15 mouse cellular contexts compared by ENCODE assay signal in the genomic region with DNA sequence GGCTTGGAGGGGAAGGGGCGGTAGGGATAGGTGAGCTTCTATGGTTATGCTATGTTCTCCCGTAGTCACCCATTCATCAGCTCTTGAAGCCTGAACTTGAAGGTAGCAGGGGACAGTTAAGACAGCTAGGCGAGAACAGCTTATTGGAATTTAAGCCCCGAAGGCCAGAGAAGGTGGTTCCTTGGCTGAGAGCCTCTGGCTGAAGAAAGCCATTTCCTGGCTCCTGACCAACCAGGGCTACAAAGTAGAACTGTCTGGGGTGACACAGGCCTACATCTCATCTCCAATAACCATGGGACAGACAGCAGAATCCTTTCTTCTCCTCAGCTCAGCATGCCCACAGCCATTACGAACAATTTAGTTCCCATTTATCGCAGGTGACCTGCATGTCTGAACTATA.
DNase-seq lines count a peak whose midpoint lies in the region; ATAC-seq and TF ChIP-seq lines count a peak whose summit lies in the region.
"Had no signal": no experiment of that assay in that cellular context is flagged by ENCODE, and none has a peak within 500 bp of the region (broad histone marks: within the 10 kb centered on the region; RNA-seq: fewer than 3 reads in every experiment).

No protein-coding gene starts in this region.

- H3K4me2 ChIP-seq in kidney, embryonic 15.5 days = no peak overlapping the region
- no peak overlapping the region for H3K4me2 ChIP-seq in neural tube, embryonic 15.5 days
- H3K4me2 ChIP-seq: neural tube, embryonic 13.5 days had no signal

- H3K27ac ChIP-seq in kidney, adult 2 months (ENCODE audit: insufficient read depth, low read depth, low read length) = no peak overlapping the region
- no peak overlapping the region for H3K27ac ChIP-seq in kidney, embryonic 15.5 days
- H3K27ac ChIP-seq in neural tube, embryonic 15.5 days (replicated peaks) = no peak overlapping the region
- H3K27ac ChIP-seq: neural tube, embryonic 13.5 days had no signal

- no peaks in the 10 kb centered on the region for H3K27me3 ChIP-seq in kidney, adult 2 months (replicated peaks; ENCODE audit: control insufficient read depth, insufficient read depth, low read length)
- H3K27me3 ChIP-seq in kidney, embryonic 15.5 days = no peaks in the 10 kb centered on the region
- no peaks in the 10 kb centered on the region for H3K27me3 ChIP-seq in neural tube, embryonic 15.5 days (replicated peaks)
- H3K27me3 ChIP-seq: neural tube, embryonic 13.5 days had no signal

- DNase-seq in cerebellum, adult 11-12 months = peak; percentile 21
- DNase-seq in cerebellum, adult 9-11 months = no peak
- peak; percentile 59 for DNase-seq in kidney, adult 2 months
- peak; percentile 27 to 56 for DNase-seq in heart, adult 9 months (ENCODE audit: low spot score in 2 of 2)
- peak; percentile 23 to 27 for DNase-seq in kidney, postnatal 4 days
- DNase-seq in testis, postnatal 14 days (ENCODE audit: low spot score) = no peak
- DNase-seq: liver, postnatal 0 days; thymus, postnatal 25 days had no signal

- no peaks in the 10 kb centered on the region for H3K4me1 ChIP-seq in kidney, adult 2 months (ENCODE audit: control insufficient read depth, insufficient read depth, low read length)
- no peaks in the 10 kb centered on the region for H3K4me1 ChIP-seq in kidney, embryonic 15.5 days
- H3K4me1 ChIP-seq in neural tube, embryonic 15.5 days = no peaks in the 10 kb centered on the region; the same call in 1 of the 2 replicates

- no peaks in the 10 kb centered on the region for H3K9me3 ChIP-seq in kidney, embryonic 15.5 days (replicated peaks)
- no peaks in the 10 kb centered on the region for H3K9me3 ChIP-seq in neural tube, embryonic 15.5 days (replicated peaks)
- H3K9me3 ChIP-seq: G1E; neural tube, embryonic 13.5 days had no signal

- no peak for TF ChIP-seq CTCF in kidney, adult 2 months (conservative IDR thresholded peaks at IDR 0.05; ENCODE audit: insufficient read depth, insufficient read length, low read depth, low read length)

- 83% methylated on average over 6 of the region's 6 CpGs for WGBS in kidney, adult 2 months
- 91% methylated on average over 6 of the region's 6 CpGs for WGBS in kidney, embryonic 15.5 days
- 79% methylated on average over 6 of the region's 6 CpGs for WGBS in neural tube, embryonic 15.5 days

- H3K36me3 ChIP-seq in kidney, adult 2 months (ENCODE audit: control insufficient read depth, insufficient read depth, low read length) = no peaks in the 10 kb centered on the region
- no peaks in the 10 kb centered on the region for H3K36me3 ChIP-seq in kidney, embryonic 15.5 days
- H3K36me3 ChIP-seq in neural tube, embryonic 15.5 days = no peaks in the 10 kb centered on the region
- H3K36me3 ChIP-seq: G1E; neural tube, embryonic 13.5 days had no signal

- no peak for TF ChIP-seq POLR2A in kidney, adult 2 months (IDR thresholded peaks at IDR 0.05; ENCODE audit: low read depth, low read length)

- H3K9ac ChIP-seq in kidney, embryonic 15.5 days = no peak overlapping the region
- no peak overlapping the region for H3K9ac ChIP-seq in neural tube, embryonic 15.5 days (replicated peaks)
- H3K9ac ChIP-seq: liver, postnatal 0 days; neural tube, embryonic 13.5 days had no signal

- ATAC-seq in kidney, embryonic 15.5 days (replicated peaks; ENCODE audit: low FRiP score) = no peak
- ATAC-seq in neural tube, embryonic 15.5 days (ENCODE audit: low FRiP score) = no peak
- ATAC-seq: activated CD4-positive, CD25-positive, alpha-beta regulatory T cell, adult 4 months; hindbrain, embryonic 16.5 days; liver, postnatal 0 days; midbrain, embryonic 16.5 days had no signal

- H3K4me3 ChIP-seq in kidney, adult 2 months (ENCODE audit: insufficient read depth, low read depth, low read length) = no peak overlapping the region
- no peak overlapping the region for H3K4me3 ChIP-seq in kidney, embryonic 15.5 days (replicated peaks)
- H3K4me3 ChIP-seq in neural tube, embryonic 15.5 days (replicated peaks) = no peak overlapping the region
- H3K4me3 ChIP-seq: neural tube, embryonic 13.5 days had no signal

Comparison
In these comparisons a context has a peak if more than half of its experiments do, and no peak if none do; other contexts are left out.
1. DNase-seq: peak in cerebellum, adult 11-12 months (single experiment), kidney, adult 2 months (single experiment), heart, adult 9 months (2 of 2) and kidney, postnatal 4 days (2 of 2); none in cerebellum, adult 9-11 months (single experiment) and testis, postnatal 14 days (single experiment).